Mouse (Mus musculus) testis, postnatal 10 days (tissue): ENCODE measurements around the gene Rasgef1c.

Source experiments
- DNase-seq: peaks from one replicate; pipeline ENCODE4 v3.0.0; 2021; ENCODE audit warnings: low spot score

Rasgef1c gene

DNA sequence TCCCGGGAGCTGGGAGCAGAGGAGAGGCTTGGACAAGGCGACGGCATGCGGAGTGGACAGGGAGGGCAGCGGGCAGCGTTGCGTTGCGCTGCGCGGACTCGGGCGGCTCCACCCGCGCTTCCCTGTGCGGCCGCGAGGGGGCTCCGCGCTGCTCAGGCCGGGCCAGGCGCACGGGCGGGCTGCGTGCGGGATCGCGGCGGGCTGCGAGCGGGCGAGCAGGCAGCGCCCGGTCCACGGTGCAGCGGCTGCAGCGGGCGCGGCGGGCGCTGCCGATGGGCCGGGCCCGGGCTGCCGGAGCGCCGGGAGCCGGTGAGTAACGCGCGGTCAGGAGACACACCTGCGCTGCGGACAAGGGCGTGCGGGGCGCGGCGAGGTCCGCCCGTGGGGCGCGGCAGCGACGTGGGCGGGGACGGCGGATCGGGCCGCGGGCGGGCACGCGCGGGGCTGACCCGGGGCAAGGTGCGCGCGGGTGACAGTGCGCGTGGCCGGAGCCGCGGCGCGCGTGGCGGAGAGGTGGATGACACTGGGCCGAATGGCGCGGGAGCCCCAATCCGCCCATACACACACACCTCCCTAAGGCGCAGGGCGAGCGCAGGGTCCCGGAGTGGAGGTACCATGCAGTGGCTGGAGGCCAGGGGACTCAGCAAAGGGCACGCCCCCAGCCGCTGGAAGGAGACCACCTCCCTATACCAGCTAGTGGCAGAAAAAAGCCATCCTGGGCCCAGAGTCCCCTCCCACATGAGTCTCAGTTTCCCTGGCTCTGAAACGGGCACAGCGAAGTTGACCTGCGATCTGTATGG lies at the start of gene Rasgef1c:
TSS of gene Rasgef1c (plus strand) at position 177 of the 800 bp plus-strand sequence.
- peak; percentile 90 for DNase-seq

DNA sequence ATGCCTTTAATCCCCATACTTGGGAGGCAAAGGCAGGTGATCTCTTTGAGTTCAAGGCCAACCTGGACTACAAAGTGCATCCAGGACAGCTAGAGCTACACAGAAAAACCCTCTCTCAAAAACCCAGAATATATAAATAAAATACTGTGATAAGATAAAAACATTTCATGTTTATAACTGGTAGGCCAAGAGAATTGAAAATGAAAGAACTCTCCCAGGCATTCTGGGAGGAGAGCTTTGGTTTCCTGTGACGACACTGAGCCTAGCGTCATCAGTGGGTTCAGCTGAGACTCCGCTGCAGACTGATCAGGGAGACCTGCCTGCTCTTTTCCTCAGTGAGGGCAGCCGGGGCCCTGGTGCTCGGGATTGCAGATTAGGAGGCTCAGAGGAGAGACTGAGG lies 46.5 kb upstream of the Rasgef1c start:
- no peak for DNase-seq

DNA sequence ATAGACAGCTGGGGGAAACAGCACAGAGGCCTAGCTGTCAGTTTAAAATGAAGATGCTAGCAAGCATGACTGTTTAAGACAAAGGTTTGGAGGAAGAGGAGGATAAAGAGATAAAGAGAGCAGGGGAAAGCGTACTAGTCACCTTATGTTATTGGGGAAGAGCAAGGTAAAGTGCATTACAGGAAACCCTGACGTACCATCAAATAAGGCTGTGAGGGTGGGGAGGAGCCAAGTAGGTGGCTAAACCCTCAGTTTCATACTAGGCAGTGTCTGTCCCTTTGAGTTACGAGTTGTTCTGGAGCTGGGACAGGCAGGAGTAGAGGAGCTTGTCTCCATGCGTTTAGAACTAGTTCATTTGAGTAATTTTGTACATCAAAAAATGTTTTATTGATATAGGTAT lies 40.5 kb upstream of the Rasgef1c start:
- no peak for DNase-seq

DNA sequence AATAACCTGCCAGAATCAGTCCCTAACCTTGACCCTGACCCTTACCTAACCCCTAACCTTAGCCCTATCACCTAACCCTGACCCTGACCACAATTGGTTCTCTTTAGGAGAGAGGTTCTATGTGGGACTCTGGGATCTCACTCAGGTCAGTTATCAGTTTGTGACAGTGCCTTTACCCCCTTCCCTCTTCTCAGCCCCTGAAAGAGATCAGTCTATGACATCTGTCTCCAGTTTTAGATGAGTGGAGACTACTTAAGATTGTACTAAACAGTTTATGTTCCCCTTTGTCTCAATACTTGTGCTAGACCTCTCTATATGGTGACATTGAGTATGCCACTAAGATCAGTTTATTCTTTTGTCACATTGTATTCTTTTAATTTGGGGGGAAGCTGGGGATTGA lies 37.7 kb upstream of the Rasgef1c start:
- no peak for DNase-seq

DNA sequence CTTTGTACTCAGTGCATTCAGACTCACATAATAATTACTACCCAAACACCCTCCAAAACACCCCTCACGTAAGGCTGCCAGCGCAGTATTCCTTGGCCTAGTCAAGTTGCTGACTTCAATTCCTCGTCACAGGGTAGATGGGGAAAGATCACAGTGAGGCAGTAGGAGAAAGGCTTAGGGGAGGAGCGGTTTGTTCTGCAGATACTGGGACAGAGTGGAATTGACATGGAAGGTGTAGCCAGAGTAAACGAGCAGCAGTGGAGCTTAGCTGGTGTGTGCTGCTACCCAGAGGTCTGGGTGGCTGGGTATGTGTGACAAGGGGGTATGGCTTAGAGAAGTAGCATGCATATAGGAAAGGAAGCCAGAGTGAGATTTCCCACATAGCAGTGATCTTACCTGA lies 34.3 kb upstream of the Rasgef1c start:
- DNase-seq = no peak

DNA sequence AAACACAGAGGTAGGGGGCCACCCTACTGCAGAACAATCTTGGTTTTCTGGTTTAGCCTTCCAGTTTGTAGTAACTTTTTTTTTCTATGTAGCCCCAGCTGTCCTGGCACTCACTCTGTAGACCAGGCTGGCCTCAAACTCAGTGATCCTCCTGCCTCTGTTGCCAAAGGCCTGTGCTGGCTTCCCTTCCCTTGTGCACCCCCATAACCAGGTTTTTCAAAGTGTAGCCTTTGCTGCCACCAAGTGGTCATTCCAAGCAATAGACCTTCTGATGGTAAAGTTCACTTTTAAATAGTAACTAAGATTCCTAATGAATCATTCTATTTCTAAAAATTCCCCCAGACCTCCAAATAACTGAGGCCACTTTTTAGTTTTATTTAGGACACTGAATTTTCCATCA lies 31.9 kb upstream of the Rasgef1c start:
- peak; percentile 58 for DNase-seq

DNA sequence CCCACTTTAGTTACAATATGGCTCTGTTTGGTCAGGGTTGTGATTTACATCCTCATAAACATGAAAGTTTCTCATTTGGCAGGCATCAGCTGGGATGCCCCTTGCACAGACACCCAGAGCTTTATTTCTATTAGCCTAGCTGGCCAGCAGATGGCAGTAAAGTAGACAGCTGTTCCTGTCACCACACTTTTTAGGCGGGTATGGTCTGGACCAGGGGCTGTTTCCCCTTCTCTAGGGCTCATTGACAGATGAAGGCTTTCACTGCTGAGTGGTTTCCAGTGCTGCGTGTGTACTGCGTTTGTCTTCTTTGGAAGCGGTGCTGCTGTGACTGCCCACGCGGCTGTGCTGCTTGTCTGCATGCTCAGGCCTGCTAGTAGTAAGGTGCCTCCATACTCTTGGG lies 29.7 kb upstream of the Rasgef1c start:
- DNase-seq = no peak

DNA sequence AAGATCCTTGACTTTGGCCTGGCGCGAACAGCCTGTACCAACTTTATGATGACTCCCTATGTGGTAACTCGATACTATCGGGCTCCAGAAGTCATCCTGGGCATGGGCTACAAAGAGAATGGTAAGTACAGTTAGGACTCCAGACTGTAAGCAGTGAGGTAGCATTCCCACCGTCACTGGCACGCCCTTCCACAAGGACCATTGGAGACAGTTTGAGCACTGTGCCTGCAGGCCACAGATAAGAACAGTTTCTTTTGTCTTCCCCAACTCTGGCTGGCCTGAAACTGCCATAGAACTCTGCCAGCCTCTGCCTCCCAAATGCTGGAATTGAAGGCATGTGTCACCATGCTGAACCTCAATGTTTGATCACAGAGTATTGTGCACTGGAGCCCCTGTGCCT lies 28.9 kb upstream of the Rasgef1c start:
- DNase-seq = no peak

DNA sequence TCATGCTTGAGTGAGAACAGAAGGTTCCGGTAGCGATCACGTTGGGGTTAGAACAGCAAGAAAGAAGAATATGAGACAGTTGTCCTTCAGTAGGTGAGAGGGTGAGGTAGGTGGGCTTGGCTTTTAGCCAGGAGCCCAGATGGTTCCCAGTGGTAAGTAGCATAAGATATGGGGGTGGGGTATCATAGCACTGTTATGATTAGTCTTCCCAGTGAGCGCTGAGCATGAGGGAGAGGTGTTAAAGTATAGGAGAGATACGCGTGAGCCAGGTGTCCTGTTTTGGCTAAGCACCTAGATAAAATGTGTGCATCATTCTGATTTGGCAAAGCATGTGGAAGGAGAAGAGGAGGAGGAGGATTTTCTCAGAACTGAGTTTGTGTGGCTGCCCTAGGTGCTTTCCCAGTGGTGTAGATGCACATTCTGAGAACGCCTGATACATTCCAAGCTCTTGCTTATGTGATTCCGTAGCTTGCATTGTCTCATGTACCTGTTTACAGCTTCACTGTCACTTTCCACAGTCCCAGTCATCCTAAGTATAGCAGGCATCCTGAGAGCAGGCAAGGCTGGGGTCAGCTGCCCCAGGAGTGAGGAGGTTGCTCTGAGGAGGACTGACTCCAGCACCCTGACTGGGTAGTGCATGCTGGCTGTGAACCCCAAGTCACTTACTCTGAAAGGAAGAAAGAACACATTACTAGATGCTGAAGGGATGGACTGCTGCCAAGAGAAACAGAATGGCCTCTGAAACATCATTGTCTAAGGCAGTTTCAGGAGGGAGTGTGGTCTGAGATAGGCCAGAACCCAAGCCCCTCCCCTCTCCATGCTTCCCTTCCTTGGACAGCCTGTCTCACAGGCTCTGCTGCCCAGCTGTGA lies 24.5 kb upstream of the Rasgef1c start:
- no peak for DNase-seq

DNA sequence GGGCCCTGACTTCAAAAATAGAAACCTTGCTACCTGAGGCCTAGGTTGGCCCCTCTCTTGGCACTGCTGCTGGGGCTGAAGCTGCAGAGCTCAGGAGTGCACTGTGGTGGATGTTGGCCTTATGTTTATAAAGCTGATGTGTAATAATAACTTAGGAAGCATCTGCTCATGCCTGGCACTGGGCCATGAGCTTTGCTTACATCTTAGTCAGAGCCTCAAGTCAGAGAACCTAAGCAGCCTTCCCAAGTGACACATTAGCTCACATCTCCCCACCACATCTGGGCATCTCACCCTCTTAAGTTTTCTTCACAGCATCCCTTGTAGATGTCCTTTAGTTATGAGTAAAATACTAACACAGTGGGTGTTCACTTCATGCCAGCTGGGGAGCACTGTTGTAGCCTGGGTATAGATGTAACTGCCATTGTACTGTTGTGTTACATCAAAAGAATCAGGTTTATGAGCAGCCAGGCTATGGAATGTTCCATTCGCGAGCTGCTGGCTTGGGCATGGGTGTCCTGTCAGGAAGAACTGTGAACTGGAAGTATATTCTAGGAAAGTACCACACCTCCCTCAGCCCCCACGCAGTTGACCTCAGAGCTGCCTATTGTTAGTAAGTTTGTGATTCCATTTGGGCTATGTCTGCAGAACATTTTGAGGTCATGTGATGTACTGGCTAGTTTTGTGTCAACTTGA lies 21.5 kb upstream of the Rasgef1c start:
- no peak for DNase-seq

DNA sequence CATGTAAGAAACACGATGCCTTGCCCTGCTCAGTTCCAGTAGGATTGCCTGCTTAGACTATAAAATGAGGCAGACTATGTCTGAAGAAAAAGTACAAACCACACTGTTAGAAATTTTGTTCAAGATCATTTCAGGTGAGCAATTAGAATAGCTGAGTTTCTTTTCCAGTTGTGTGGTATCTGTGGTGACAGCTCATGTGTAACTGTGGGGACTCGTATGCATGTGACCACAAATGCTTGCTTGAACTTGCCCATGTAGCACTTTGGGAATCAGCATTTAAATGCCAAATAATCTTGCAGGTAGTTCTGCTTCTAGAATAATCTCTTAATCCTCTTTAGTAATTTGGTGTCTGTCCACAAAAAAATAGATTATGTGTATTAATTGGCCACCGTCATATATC lies 18.2 kb upstream of the Rasgef1c start:
- no peak for DNase-seq

DNA sequence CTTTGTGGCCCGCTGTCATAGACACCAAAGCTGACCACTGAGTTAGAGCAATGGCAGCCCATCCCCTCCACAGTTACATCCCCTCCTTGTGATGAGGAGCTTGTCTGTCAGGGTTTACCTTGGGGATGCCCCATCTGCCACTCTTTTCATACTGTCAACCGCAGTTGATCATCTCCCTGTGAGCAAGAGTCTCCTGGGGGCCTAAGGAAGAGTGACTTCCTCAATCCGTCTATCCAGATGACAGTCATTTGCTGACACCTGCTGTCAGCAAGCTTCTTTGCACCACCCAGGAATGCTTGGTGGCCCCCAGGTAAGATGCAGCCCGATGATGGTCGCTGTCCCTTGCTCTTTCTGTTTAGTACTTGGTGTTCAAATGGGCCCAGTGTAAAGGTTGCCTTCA lies 13.2 kb upstream of the Rasgef1c start:
- DNase-seq = peak; percentile 27

DNA sequence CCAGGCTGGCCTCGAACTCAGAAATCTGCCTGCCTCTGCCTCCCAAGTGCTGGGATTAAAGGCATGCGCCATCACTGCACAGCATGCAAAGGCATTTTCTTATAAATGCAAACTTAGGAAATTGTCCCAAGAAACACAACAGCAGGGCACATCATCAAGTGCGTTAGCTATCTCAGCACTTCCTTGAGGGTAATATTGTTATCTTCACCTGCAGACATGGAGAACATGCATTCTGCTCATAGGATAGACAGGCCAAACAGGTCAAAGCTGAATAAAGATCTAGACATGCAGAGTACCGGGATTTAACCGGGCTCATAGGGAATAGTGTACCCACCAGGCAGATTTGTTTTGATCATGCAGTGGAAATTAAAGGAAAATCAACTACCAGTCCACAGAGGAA lies 9.6 kb upstream of the Rasgef1c start:
- DNase-seq = no peak

DNA sequence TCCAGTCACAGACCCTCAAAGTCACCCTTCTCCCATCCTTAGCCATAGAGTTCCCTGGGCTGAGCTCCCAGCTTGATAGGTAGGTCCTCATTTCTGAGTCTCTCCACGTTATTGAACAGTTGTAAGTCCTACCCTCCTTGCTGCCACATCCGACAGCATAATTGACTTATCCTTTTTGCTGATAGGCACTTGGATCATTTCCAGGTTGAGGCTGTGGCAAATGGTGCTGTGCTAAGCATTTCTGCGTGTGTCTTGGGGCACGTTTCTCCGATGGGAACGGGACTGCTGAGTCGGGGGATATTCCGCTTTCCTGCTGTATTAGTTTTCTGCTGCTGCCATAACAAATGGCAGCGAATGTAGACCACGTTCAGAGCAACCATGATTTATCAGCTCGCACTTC lies 7.8 kb upstream of the Rasgef1c start:
- DNase-seq = no peak

DNA sequence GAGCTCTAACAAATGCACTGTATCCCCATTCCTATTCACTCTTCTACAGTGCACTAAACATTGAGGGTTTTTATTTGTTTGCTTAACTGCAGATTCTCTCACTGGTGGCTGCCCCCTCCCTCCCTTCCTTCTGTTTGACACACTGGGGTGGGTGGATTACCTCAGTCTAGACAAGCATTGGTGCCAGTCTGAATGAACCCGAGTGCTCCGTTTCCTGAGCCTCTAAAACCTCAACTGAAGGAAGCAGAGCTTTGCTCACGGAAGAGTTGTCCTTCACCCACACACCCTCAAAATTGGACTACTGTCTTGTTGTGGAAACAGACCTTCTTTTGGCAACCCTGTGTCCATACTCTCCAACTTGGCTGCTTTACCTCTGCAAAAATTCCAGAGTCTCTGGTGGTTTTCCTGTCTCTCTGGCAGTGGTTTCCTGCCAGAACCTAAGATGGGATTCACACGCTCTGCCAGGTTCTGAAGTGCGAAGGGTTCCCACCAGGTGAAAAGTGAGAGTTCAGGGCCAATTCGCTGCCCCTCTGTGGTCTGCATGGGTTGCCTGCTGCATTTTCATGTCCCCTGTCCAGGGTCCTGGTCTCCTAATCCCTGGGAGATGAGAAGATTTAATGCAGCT lies 5.6 kb upstream of the Rasgef1c start:
- no peak for DNase-seq

DNA sequence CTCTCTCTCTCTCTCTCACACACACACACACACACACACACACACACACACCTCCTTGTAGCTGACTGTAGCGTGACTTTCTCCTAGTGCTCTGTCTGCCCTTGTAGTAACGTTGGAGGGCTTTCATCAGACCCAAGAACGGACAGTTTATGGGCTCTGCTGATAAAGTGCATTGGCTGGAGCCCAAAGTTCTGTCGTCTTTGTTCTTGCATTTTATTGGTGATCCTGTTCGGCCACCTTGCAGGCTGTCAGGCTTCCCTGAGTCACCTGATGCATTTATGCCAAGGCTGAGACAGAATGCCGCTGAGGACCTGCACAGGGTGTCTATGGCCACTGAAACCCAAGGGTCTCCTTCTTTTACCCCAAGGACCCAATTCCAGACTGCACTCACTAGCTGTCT lies 1.6 kb upstream of the Rasgef1c start:
- DNase-seq = no peak

DNA sequence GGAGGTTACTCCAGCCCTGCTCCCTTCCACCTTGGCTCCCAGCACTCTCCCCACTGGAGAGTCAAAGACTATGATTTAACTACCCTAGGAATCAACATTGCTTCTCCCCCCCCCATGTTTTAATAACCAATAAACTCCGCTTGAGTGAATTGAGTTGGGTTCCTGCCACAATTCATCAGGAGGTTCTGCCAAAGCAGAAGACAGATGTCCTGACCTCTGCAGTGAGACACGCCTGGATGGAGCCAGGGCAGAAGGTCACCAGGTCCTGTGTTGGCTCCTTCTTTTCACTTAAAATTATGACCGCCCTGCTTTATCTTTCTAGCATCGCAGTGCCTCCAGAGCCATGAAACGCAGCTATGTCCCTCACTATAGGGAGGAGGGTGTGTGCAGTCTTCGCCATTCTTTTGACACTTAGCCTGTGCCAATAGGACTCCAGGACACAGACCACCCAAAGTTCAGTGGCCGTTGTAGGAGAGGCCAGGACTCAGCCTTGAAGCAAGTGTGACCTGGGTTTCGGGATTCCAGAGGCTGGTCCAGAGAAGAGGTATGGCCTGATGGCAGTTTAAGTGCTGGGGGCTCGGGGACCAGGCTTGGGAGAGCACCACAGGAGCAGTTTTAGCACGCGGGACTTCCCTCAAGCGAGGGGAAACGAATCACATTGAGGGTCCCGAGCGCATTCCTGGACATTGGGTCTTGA lies 525 bp upstream of the Rasgef1c start:
- no peak for DNase-seq

DNA sequence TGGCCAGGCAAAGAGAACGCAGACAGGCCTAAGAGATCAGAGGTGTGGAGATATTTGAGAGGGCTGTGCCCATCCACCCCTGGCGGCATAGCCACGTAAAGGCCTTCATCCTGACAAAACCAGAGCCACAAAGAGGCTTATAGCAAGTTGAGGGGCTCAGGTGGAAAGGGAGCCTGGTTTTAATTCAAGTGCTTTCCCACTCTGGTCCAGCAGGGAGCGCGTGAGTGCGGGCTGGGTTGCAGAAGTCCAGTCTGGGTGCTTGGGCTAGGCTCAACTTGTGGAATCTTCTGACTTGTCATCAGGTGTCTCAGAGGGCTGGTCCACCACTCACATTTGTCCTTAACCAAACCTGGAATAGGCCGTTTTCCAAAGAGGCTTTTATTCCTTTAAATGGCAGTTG lies 1.7 kb downstream of the Rasgef1c start:
- DNase-seq = peak; percentile 91

DNA sequence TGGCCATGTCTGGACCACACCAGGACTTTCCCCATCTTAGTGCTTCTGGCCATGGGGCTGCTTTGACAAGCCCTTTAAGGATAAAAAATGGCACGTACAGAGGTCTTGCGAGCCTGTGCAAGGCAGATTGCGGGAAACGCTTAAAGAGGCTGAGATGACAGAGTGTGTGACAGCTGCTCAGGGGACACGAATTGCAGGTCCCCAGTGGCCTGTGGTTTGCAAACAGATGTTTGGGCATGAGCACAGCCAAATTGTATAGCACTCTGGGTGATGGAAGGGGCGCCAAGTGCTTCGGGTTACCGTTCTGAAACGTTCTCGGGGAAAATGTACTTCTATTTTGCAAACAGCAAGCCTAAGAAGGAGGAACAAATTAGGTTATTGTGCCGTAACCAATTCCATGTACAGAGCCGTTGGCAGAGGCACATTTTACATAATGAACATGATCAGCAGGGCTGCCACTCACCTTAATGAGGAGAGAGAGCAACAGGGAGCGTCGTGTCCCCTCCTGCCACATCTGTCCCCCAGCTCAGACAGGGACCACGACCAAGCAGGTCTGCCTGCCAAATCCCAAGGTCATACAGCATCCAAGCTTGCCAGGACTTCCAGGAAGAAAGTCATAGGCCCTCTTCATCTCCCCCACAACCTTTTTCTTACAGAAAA lies 17.0 kb downstream of the Rasgef1c start:
- peak; percentile 35 for DNase-seq

DNA sequence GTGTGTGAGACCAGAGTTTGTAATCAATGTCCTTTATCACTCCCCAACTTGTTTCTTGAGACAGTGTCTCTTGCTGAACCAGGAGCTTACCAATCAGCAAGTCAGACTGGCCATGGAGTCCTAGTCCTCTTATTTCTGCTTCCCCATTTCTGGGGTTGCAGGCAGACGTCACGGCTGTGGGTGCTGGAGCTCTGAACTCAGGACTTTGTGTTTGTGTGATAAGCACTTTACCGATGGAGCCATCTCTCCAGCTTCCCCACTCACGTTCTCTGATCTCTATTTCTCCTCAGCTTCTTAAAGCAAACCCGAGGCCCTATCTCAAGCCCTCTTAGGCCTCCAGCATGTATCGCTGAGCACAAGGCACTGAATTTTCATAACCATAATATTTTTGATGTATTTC lies 17.7 kb downstream of the Rasgef1c start:
- peak; percentile 32 for DNase-seq

DNA sequence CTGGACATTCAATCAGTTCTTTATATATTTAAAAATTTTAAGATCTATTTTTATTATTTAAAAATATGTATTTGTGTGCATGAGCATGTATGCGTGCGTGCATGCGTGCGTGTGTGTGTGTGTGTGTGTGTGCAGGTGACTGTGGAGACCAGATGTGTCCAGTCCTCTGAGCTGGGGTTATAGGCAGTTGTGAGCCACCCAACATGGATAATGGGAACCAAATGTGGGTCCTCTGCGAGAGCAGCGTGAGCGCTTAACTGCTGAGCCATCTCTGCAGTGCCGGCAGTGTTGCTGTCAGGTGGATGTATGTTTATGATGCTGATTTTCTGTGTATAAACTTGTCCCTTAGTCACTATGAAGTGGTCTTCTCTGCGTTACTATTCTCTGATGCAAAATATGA lies 21.9 kb downstream of the Rasgef1c start:
- DNase-seq = no peak
